Mouse (Mus musculus) G1E (cell line): ENCODE measurements around the gene Ubash3b.

Experiments used
- CTCF ChIP-seq: IDR thresholded peaks from 2 replicates; pipeline ENCODE4 v1.5.1; 2012; ENCODE audit warnings: low read depth, low read length, inconsistent platforms, mixed read lengths
- TAL1 ChIP-seq: conservative IDR thresholded peaks from 2 replicates; pipeline ENCODE4 v1.6.1; 2012; ENCODE audit warnings: low read depth, low read length, inconsistent platforms, mixed read lengths

GRCm38 (mm10) chr9:41083386-41084055 is 78.0 kb downstream of the Ubash3b start:
- TF ChIP-seq TAL1 (no peak), CTCF (no peak)
